Mouse (Mus musculus) midbrain, postnatal 0 days (tissue): ENCODE measurements around the gene Hnf1a. TPM values are rescaled to one million over a fixed set of nuclear protein-coding genes. Genes with fewer than 3 reads are reported as not detected.

Source experiments
- ATAC-seq: fragments of 200-750 bp; cut with Nextera tagmentation; 2 replicates; pipeline ENCODE4 v1.8.0; 2017; ENCODE audit warnings: moderate number of reproducible peaks, mild to moderate bottlenecking, moderate TSS enrichment, moderate library complexity; ENCODE audit not compliant: low FRiP score
- DNase-seq: peaks from one replicate; pipeline ENCODE4 v3.0.0-alpha.2; 2015; ENCODE audit warnings: low spot score
- H3K27ac ChIP-seq: fragments of 300-500 bp; sonication (generic); 2 replicates; pipeline ENCODE4 v1.5.1; 2014; ENCODE audit warnings: low read depth, mild to moderate bottlenecking, low read length, mixed read lengths
- H3K27me3 ChIP-seq: fragments of 300-500 bp; sonication (generic); 2 replicates; pipeline ENCODE4 v1.6.1; 2014; ENCODE audit warnings: low read length, control low read depth, mixed read lengths; ENCODE audit not compliant: insufficient read depth
- H3K36me3 ChIP-seq: fragments of 300-500 bp; sonication (generic); 2 replicates; pipeline ENCODE4 v1.6.1; 2014; ENCODE audit warnings: low read length, control low read depth, mixed read lengths; ENCODE audit not compliant: insufficient read depth
- H3K4me1 ChIP-seq: fragments of 300-500 bp; sonication (generic); 2 replicates; pipeline ENCODE4 v1.6.1; 2014; ENCODE audit warnings: mild to moderate bottlenecking, control low read depth, antibody characterized with exemption, low read length, mixed read lengths; ENCODE audit not compliant: insufficient read depth
- H3K4me2 ChIP-seq: fragments of 300-500 bp; sonication (generic); 2 replicates; pipeline ENCODE4 v1.6.1; 2014; ENCODE audit warnings: low read depth, mild to moderate bottlenecking, low read length, mixed read lengths; ENCODE audit not compliant: poor library complexity, severe bottlenecking
- H3K4me3 ChIP-seq: fragments of 300-500 bp; sonication (generic); 2 replicates; pipeline ENCODE4 v1.5.1; 2014; ENCODE audit warnings: low read depth, mild to moderate bottlenecking, low read length, moderate library complexity
- H3K9ac ChIP-seq: fragments of 300-500 bp; sonication (generic); replicated peaks from 2 replicates; pipeline ENCODE4 v1.6.1; 2014; ENCODE audit warnings: mild to moderate bottlenecking, low read length, moderate library complexity, mixed read lengths; ENCODE audit not compliant: poor library complexity, severe bottlenecking
- H3K9me3 ChIP-seq: fragments of 300-500 bp; sonication (generic); 2 replicates; pipeline ENCODE4 v1.6.1; 2016; ENCODE audit warnings: low read length, control low read depth
- CTCF ChIP-seq: IDR thresholded peaks from 2 replicates; pipeline ENCODE4 v1.5.1; 2016; ENCODE audit warnings: antibody characterized with exemption, mild to moderate bottlenecking
- WGBS: fragments of 180-500 bp; shearing (Covaris S2); extraction: QIAGEN DNeasy Blood & Tissue Kit; methylation state at CpG from one replicate; pipeline ENCODE4 v1.1.7; 2014; 5-methylcytosine and 5-hydroxymethylcytosine counted together
- polyA plus RNA-seq: library from polyadenylated mRNA; unstranded; fragments of >200 nt; fragmentation: Nextera tagmentation; extraction: Ambion mirVana; gene quantifications from 2 replicates; pipeline ENCODE4 v1.2.1, GENCODE M21; 2015
- total RNA-seq: library from RNA; depleted of rRNA; stranded (reverse); fragments of >200 nt; gene quantifications from 2 replicates; pipeline ENCODE4 v1.2.3, GENCODE M21; 2014

Gene Hnf1a
- total and polyA plus RNA-seq, 2 experiments from 2014 or later = 0.05 TPM; not detected in 1

DNA sequence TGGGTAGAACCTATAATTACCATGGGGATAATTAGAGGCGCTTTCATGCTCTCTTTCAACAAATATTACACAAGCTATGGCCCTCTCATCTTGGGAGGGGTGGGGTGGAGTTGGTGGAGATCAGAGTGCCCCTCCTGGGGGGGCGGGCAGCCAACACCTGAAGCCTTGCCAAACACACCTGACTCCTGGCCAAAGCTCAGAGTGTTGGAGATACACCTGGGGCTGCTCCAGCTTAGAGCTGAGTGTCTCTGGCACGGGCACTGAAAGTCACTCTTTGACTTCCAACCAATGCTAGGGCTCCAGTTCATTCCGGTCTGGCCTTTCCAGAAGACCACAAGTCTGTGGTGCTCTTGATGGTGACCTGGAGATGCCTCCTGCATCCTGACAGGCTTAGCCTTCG, 36.9 kb upstream of the Hnf1a start:
- TF ChIP-seq CTCF = no peak
- Histone ChIP-seq H3K27me3 (no peaks in the 10 kb centered on the region), H3K4me2 (no peak overlapping the region), H3K27ac (no peak overlapping the region), H3K4me1 (peaks cover 1% of the 10 kb centered on the region), H3K9me3 (no peaks in the 10 kb centered on the region), H3K36me3 (no peaks in the 10 kb centered on the region), H3K9ac (no peak overlapping the region), H3K4me3 (no peak overlapping the region)
- ATAC-seq (no peak), DNase-seq (no peak)
- 84% methylated on average over 5 of the region's 5 CpGs for WGBS

DNA sequence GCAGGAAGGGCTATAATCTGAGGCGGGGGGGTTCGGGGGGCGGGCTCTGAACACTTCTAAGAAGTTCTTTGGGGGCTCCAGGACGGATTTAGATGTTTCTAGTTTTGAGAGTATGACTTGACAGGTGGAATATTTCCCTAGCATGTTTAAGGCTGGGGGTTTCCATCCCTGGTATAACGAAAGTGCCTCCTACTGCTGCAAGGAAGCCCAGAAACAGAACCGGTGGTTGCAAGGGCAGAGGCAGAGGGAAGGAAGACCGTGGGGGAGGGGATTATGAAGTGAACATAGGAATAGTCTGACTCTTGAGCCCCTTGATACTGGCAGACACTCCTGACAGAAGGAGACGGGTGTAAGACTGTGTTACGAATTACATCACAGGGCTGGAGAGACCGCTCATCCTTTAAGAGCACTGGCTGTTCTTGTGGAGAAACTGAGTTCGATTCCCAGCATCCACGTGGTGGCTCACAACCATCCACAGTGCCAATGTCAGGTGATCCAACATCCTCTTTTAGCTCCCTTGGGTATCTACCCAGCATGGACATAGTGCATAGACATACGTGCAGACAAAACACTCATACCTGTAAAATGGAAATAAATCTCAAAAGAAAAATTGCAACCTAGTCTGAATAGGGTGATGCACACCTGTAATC, 32.5 kb upstream of the Hnf1a start:
- H3K27ac ChIP-seq = no peak overlapping the region
- ATAC-seq (no peak), DNase-seq (no peak)
- H3K9ac ChIP-seq = no peak overlapping the region
- H3K27me3 ChIP-seq = no peaks in the 10 kb centered on the region
- H3K4me1 ChIP-seq = no peaks in the 10 kb centered on the region
- no peaks in the 10 kb centered on the region for H3K9me3 ChIP-seq
- no peak overlapping the region for H3K4me2 ChIP-seq
- TF ChIP-seq CTCF = no peak
- 79% methylated on average over 13 of the region's 13 CpGs for WGBS
- H3K36me3 ChIP-seq = no peaks in the 10 kb centered on the region
- no peak overlapping the region for H3K4me3 ChIP-seq

DNA sequence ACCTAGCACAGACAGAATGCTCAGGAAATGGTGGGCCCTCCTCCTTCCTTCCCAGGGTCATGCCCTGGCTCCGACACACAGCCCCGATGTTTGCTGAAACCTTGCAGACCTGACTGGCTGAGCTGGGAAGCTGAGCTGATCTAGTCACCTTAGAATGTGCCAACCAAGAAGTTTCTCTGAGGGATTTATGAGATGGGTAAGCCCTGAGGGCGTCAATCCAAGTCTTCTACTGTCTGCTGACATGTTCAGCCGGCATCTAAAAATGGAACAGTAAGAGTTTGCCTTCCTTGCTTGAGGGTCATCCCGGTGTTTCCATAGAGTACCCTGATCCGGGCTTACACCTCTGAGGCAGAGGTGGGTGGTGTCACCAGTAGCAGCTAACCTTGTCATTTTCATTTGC, 31.9 kb upstream of the Hnf1a start:
- H3K4me2 ChIP-seq = no peak overlapping the region
- no peak for TF ChIP-seq CTCF
- no peak overlapping the region for H3K4me3 ChIP-seq
- no peak for DNase-seq
- H3K27ac ChIP-seq = no peak overlapping the region
- no peaks in the 10 kb centered on the region for H3K9me3 ChIP-seq
- H3K27me3 ChIP-seq = no peaks in the 10 kb centered on the region
- H3K9ac ChIP-seq = no peak overlapping the region
- H3K4me1 ChIP-seq = no peaks in the 10 kb centered on the region
- no peaks in the 10 kb centered on the region for H3K36me3 ChIP-seq
- ATAC-seq = no peak
- 83% methylated on average over 6 of the region's 6 CpGs for WGBS

DNA sequence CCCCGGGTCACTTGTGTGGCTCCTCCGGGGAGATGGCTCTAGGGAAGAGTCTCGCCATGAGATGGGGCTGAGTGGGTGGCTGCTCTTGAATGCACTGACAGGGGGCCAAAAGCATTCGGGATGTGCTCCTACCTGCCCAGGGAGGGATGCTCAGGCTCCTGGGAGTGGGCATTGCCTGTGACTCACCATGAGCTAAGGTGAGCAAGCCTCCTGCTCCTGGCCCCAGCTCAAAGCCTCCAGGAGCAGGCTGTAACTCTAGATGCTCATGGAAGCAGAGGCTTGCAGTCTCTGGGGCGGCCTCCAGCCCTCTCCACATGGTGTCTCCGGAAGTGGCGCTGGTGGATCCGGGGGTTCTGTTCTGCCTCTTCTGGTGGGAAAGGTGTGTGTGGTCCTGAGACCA, 30.6 kb upstream of the Hnf1a start:
- Histone ChIP-seq H3K9me3 (no peaks in the 10 kb centered on the region), H3K4me1 (no peaks in the 10 kb centered on the region), H3K9ac (no peak overlapping the region), H3K4me2 (no peak overlapping the region), H3K27me3 (no peaks in the 10 kb centered on the region), H3K27ac (no peak overlapping the region), H3K36me3 (no peaks in the 10 kb centered on the region), H3K4me3 (no peak overlapping the region)
- no peak for DNase-seq
- ATAC-seq = no peak
- TF ChIP-seq CTCF = no peak
- WGBS = 76% methylated on average over 8 of the region's 8 CpGs

DNA sequence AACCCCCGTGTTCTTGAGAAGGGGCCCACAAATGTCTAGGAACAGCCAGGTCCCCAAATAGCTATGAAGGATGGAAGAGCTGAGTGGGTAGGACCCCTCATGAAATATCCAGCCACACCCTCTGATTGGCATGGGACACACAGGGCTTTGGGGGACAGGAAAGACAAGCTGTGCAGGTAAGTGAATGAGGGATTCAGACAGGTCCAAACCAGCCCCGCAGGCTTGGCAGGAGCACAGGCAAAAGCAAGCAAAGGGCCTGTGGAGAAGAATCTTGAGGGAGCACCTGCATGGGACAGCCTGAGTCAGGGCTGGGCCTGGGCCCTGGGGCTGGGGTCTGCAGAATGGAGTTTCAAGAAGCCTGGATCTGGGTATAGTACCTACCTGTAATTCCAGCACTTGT, 29.6 kb upstream of the Hnf1a start:
- Histone ChIP-seq H3K9ac (no peak overlapping the region), H3K4me2 (no peak overlapping the region), H3K4me3 (no peak overlapping the region), H3K27me3 (no peaks in the 10 kb centered on the region), H3K27ac (no peak overlapping the region), H3K4me1 (no peaks in the 10 kb centered on the region), H3K9me3 (no peaks in the 10 kb centered on the region), H3K36me3 (no peaks in the 10 kb centered on the region)
- no peak for ATAC-seq
- TF ChIP-seq CTCF = no peak
- no peak for DNase-seq
- 81% methylated on average over 2 of the region's 2 CpGs for WGBS

DNA sequence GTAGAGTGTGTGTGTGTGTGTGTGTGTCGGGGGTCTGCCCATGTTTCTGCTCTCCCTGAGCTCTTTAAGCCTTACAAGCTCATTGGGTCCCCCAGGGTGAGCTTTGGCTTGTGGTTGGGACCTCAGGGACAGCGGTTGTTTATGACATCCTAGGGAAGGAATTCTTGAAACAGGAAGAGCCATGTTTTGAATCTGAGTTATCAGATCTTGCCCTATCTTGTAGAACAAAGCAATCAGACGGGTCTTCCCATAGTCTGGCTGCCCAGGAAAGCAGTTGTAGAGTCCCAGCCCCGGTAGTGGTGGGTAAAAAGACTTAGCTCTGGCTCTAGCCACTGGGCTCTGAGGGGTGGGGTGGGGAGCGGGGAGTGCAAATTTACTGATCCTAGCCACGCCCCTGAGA, 26.4 kb upstream of the Hnf1a start:
- Histone ChIP-seq H3K27me3 (no peaks in the 10 kb centered on the region), H3K9me3 (no peaks in the 10 kb centered on the region), H3K36me3 (no peaks in the 10 kb centered on the region), H3K4me3 (no peak overlapping the region), H3K4me2 (no peak overlapping the region), H3K4me1 (no peaks in the 10 kb centered on the region), H3K27ac (no peak overlapping the region), H3K9ac (no peak overlapping the region)
- ATAC-seq (no peak), DNase-seq (no peak)
- 66% methylated on average over 6 of the region's 6 CpGs for WGBS
- TF ChIP-seq CTCF = no peak
